Mouse (Mus musculus): ENCODE results near the gene Ankle1. TPM values are rescaled to one million over a fixed set of nuclear protein-coding genes. Genes with fewer than 3 reads are reported as not detected.

Gene Ankle1
- total and polyA plus RNA-seq, 3 experiments: 18.5 to 21.2 TPM; not detected in 1

DNA sequence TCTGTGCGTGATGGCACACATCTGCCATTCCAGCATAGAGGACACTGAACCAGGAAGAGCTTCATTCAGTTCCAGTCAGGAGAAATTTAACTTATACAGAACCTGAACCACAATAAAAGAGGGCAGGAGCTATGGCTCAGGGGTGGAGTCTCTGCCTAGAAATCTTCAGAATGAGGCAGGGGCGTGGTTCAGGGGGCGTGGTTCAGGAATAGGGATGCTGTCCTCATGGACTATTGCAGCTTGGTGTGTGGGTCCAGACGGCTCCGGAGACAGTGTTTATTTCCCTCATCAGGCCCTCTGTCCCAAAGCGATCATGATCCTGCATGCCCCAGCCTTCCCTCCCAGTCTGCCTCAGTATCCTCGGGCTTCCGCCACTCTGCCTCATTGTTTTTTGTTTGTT is 48.9 kb downstream of the Ankle1 start:
- no peaks in the 10 kb centered on the region for H3K4me1 ChIP-seq (ENCODE audit: control insufficient read depth in 1 of 2, insufficient read depth in 2 of 2, low read length in 2 of 2)
- H3K9ac ChIP-seq (ENCODE audit: control insufficient read depth, low read depth, low read length, poor library complexity, severe bottlenecking): no peak overlapping the region
- TF ChIP-seq NELFE (IDR thresholded peaks at IDR 0.05; ENCODE audit: low read depth, low read length): no peak
- TF ChIP-seq MYB (IDR thresholded peaks at IDR 0.05; ENCODE audit: low read depth, low read length): no peak
- no peak for TF ChIP-seq ZNF384 (IDR thresholded peaks at IDR 0.05; ENCODE audit: low read depth, low read length)
- TF ChIP-seq KAT2A (conservative IDR thresholded peaks at IDR 0.05; ENCODE audit: low read depth, low read length): no peak
- no peak for TF ChIP-seq TBP (IDR thresholded peaks at IDR 0.05; ENCODE audit: low read depth, low read length)
- TF ChIP-seq MAFK (IDR thresholded peaks at IDR 0.05; ENCODE audit: borderline replicate concordance, low read depth, low read length): no peak
- no peaks in the 10 kb centered on the region for H3K79me2 ChIP-seq (ENCODE audit: control insufficient read depth, insufficient read depth, low read length, poor library complexity)
- no peaks in the 10 kb centered on the region for H3K36me3 ChIP-seq (ENCODE audit: control insufficient read depth in 1 of 2, insufficient read depth in 2 of 2, low read length in 2 of 2)
- DNase-seq (ENCODE audit: low read depth, low spot score): no peak
- H3K27me3 ChIP-seq (ENCODE audit: control insufficient read depth in 1 of 2, insufficient read depth in 2 of 2, low read length in 2 of 2): no peaks in the 10 kb centered on the region; a peak in 1 of 4 replicates
- H3K9me3 ChIP-seq (replicated peaks; ENCODE audit: insufficient read depth, low read length): no peaks in the 10 kb centered on the region
- H3K27ac ChIP-seq (ENCODE audit: control insufficient read depth, low read depth, low read length): no peak overlapping the region
- H3K4me3 ChIP-seq (ENCODE audit: control insufficient read depth in 1 of 2, insufficient read depth in 1 of 2, low read depth in 2 of 2, low read length in 2 of 2): no peak overlapping the region

DNA sequence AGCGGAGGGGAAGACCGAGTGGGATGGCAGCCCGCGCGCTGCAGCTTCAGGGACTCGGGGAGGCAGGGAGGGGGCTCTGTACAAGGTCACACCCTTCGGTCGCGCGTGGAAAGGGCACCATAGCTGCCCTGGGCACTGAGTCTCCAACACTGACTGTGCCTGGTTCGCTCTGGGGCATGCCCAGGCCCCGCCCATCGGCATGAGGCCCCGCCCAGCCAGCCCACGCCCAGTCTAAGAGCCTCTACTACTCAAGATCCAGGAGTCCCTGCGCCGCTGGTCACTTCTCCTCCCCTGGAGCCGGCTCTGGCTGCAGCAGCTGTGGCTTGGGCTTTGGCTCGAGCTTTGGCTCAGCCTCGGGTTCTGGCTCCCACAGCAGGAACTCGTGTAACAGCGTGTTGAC is 51.1 kb downstream of the Ankle1 start:
- no peak for DNase-seq (ENCODE audit: low read depth, low spot score)
- Histone ChIP-seq H3K9me3 (replicated peaks; ENCODE audit: insufficient read depth, low read length) (no peaks in the 10 kb centered on the region), H3K4me3 (ENCODE audit: control insufficient read depth in 1 of 2, insufficient read depth in 1 of 2, low read depth in 2 of 2, low read length in 2 of 2) (no peak overlapping the region), H3K4me1 (ENCODE audit: control insufficient read depth in 1 of 2, insufficient read depth in 2 of 2, low read length in 2 of 2) (no peaks in the 10 kb centered on the region), H3K9ac (ENCODE audit: control insufficient read depth, low read depth, low read length, poor library complexity, severe bottlenecking) (no peak overlapping the region), H3K27ac (ENCODE audit: control insufficient read depth, low read depth, low read length) (no peak overlapping the region), H3K27me3 (ENCODE audit: control insufficient read depth in 1 of 2, insufficient read depth in 2 of 2, low read length in 2 of 2) (no peaks in the 10 kb centered on the region; a peak in 1 of 4 replicates), H3K79me2 (ENCODE audit: control insufficient read depth, insufficient read depth, low read length, poor library complexity) (no peaks in the 10 kb centered on the region), H3K36me3 (ENCODE audit: control insufficient read depth in 1 of 2, insufficient read depth in 2 of 2, low read length in 2 of 2) (no peaks in the 10 kb centered on the region)
- no peak for TF ChIP-seq CHD2 (IDR thresholded peaks at IDR 0.05; ENCODE audit: low read length)
- TF ChIP-seq MYC (IDR thresholded peaks at IDR 0.05; ENCODE audit: low read depth, low read length): no peak

DNA sequence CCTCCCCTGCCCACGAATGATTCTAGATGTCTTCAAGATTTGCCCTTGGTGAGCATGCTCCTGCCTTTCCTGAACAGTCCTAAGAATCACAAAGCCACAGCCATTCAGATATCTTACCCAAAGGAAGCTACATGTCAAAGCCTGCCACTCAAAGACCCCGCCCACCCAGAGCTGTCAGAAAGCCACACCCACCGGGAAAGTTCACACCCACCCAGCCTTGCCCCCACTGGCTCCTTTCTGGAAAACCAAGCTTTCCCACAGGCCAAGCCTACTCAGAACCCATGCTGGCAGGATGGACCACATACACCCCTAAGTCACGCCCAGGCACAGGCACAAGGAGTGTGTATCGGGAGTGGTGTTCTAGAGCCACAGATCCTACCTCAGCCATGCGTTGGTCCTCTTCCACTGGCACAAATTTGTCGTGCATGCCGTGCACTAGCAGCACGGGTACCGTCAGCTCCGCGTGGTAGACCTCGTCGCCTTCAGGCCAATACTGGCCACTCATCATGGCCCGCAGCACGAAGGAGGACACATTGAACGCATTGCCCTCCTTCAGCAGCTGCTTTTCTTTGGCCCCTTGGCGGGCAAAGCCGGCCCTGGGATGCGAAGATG is 52.0 kb downstream of the Ankle1 start:
- TF ChIP-seq RCOR1 (IDR thresholded peaks at IDR 0.05; ENCODE audit: low read depth, low read length) (no peak), KAT2A (conservative IDR thresholded peaks at IDR 0.05; ENCODE audit: low read depth, low read length) (no peak)
- H3K4me3 ChIP-seq (ENCODE audit: control insufficient read depth in 1 of 2, insufficient read depth in 1 of 2, low read depth in 2 of 2, low read length in 2 of 2): no peak overlapping the region

More for the DNA sequence above, 52.0 kb downstream of the Ankle1 start:
- Histone ChIP-seq H3K36me3 (ENCODE audit: control insufficient read depth in 1 of 2, insufficient read depth in 2 of 2, low read length in 2 of 2) (0 out of 4 replicates have a peak, but pooled peaks cover 0 to 2% of the 10 kb centered on the region in 2 experiments), H3K9me3 (replicated peaks; ENCODE audit: insufficient read depth, low read length) (no peaks in the 10 kb centered on the region), H3K9ac (ENCODE audit: control insufficient read depth, low read depth, low read length, poor library complexity, severe bottlenecking) (no peak overlapping the region), H3K27ac (ENCODE audit: control insufficient read depth, low read depth, low read length) (no peak overlapping the region), H3K79me2 (ENCODE audit: control insufficient read depth, insufficient read depth, low read length, poor library complexity) (no peaks in the 10 kb centered on the region), H3K4me1 (ENCODE audit: control insufficient read depth in 1 of 2, insufficient read depth in 2 of 2, low read length in 2 of 2) (peaks cover 0 to 3% of the 10 kb centered on the region in 2 experiments; a peak in 1 of 4 replicates), H3K27me3 (ENCODE audit: control insufficient read depth in 1 of 2, insufficient read depth in 2 of 2, low read length in 2 of 2) (no peaks in the 10 kb centered on the region)
- DNase-seq (ENCODE audit: low read depth, low spot score): no peak

Other genes starting within 250 kb of the Ankle1 start
- 35.8 and 36.5 TPM in 2 replicates for gene Myo9b, start 133.3 kb upstream of the Ankle1 start, total RNA-seq (2012; rRNA removed)
- gene Myo9b, start 133.3 kb upstream of the Ankle1 start, polyA plus RNA-seq (2012; ENCODE audit: insufficient read depth in 1 of 2, insufficient read length in 2 of 2, low read depth in 1 of 2, low replicate concordance in 2 of 2, missing spikeins in 1 of 2): 10 to 100 TPM; 52.3 to 54.8 TPM
- 55.6 and 60.4 TPM in 2 replicates for gene Haus8, start 133.1 kb upstream of the Ankle1 start, total RNA-seq (2012; rRNA removed)
- gene Haus8, start 133.1 kb upstream of the Ankle1 start, polyA plus RNA-seq (2012; ENCODE audit: insufficient read depth in 1 of 2, insufficient read length in 2 of 2, low read depth in 1 of 2, low replicate concordance in 2 of 2, missing spikeins in 1 of 2): 10 to 100 TPM in 1 of 2 experiments, not detected in 1; 69.2 TPM
- 91.9 and 107 TPM in 2 replicates for gene Use1, start 39.2 kb upstream of the Ankle1 start, total RNA-seq (2012; rRNA removed)
- gene Use1, start 39.2 kb upstream of the Ankle1 start, polyA plus RNA-seq (2012; ENCODE audit: insufficient read depth in 1 of 2, insufficient read length in 2 of 2, low read depth in 1 of 2, low replicate concordance in 2 of 2, missing spikeins in 1 of 2): 100 to 1,000 TPM in 1 of 2 experiments, not detected in 1; 117 TPM
- 14.1 and 18.3 TPM in 2 replicates for gene Ocel1, start 34.7 kb upstream of the Ankle1 start, total RNA-seq (2012; rRNA removed)
- gene Ocel1, start 34.7 kb upstream of the Ankle1 start, polyA plus RNA-seq (2012; ENCODE audit: insufficient read depth in 1 of 2, insufficient read length in 2 of 2, low read depth in 1 of 2, low replicate concordance in 2 of 2, missing spikeins in 1 of 2): 10 to 100 TPM in 1 of 2 experiments, not detected in 1; 16.2 TPM
- gene Nr2f6, start 24.1 kb upstream of the Ankle1 start, total RNA-seq (2012; rRNA removed): 29.6 and 30.5 TPM in 2 replicates
- 10 to 100 TPM in 1 of 2 experiments, not detected in 1; 48.3 TPM for gene Nr2f6, start 24.1 kb upstream of the Ankle1 start, polyA plus RNA-seq (2012; ENCODE audit: insufficient read depth in 1 of 2, insufficient read length in 2 of 2, low read depth in 1 of 2, low replicate concordance in 2 of 2, missing spikeins in 1 of 2)
- 0.04 TPM in 1 of 2 replicates, not detected in the other for gene Ushbp1, start 10.2 kb upstream of the Ankle1 start, total RNA-seq (2012; rRNA removed)
- gene Ushbp1, start 10.2 kb upstream of the Ankle1 start, polyA plus RNA-seq (2012; ENCODE audit: insufficient read depth in 1 of 2, insufficient read length in 2 of 2, low read depth in 1 of 2, low replicate concordance in 2 of 2, missing spikeins in 1 of 2): under 1 TPM in 1 of 2 experiments, not detected in 1; 0.07 TPM
- 54.5 and 59.6 TPM in 2 replicates for gene Babam1, start 9.1 kb upstream of the Ankle1 start, total RNA-seq (2012; rRNA removed)
- gene Babam1, start 9.1 kb upstream of the Ankle1 start, polyA plus RNA-seq (2012; ENCODE audit: insufficient read depth in 1 of 2, insufficient read length in 2 of 2, low read depth in 1 of 2, low replicate concordance in 2 of 2, missing spikeins in 1 of 2): 100 to 1,000 TPM in 1 of 2 experiments, not detected in 1; 132 TPM
- 26.3 and 28.5 TPM in 2 replicates for gene Abhd8, start 57.6 kb downstream of the Ankle1 start, total RNA-seq (2012; rRNA removed)
- gene Abhd8, start 57.6 kb downstream of the Ankle1 start, polyA plus RNA-seq (2012; ENCODE audit: insufficient read depth in 1 of 2, insufficient read length in 2 of 2, low read depth in 1 of 2, low replicate concordance in 2 of 2, missing spikeins in 1 of 2): 10 to 100 TPM in 1 of 2 experiments, not detected in 1; 39.2 TPM
- gene Mrpl34, start 58.9 kb downstream of the Ankle1 start, total RNA-seq (2012; rRNA removed): 123 and 143 TPM in 2 replicates
- gene Mrpl34, start 58.9 kb downstream of the Ankle1 start, polyA plus RNA-seq (2012; ENCODE audit: insufficient read depth in 1 of 2, insufficient read length in 2 of 2, low read depth in 1 of 2, low replicate concordance in 2 of 2, missing spikeins in 1 of 2): 100 to 1,000 TPM in 1 of 2 experiments, not detected in 1; 196 TPM
- gene Dda1, start 63.2 kb downstream of the Ankle1 start, total RNA-seq (2012; rRNA removed): 49.7 and 59.6 TPM in 2 replicates
- gene Dda1, start 63.2 kb downstream of the Ankle1 start, polyA plus RNA-seq (2012; ENCODE audit: insufficient read depth in 1 of 2, insufficient read length in 2 of 2, low read depth in 1 of 2, low replicate concordance in 2 of 2, missing spikeins in 1 of 2): 100 to 1,000 TPM in 1 of 2 experiments, not detected in 1; 110 TPM
- gene Ano8, start 80.0 kb downstream of the Ankle1 start, total RNA-seq (2012; rRNA removed): 3.5 and 3.9 TPM in 2 replicates
- 1 to 10 TPM in 1 of 2 experiments, not detected in 1; 4.8 TPM for gene Ano8, start 80.0 kb downstream of the Ankle1 start, polyA plus RNA-seq (2012; ENCODE audit: insufficient read depth in 1 of 2, insufficient read length in 2 of 2, low read depth in 1 of 2, low replicate concordance in 2 of 2, missing spikeins in 1 of 2)
- 45.5 and 49.4 TPM in 2 replicates for gene Gtpbp3, start 82.1 kb downstream of the Ankle1 start, total RNA-seq (2012; rRNA removed)
- gene Gtpbp3, start 82.1 kb downstream of the Ankle1 start, polyA plus RNA-seq (2012; ENCODE audit: insufficient read depth in 1 of 2, insufficient read length in 2 of 2, low read depth in 1 of 2, low replicate concordance in 2 of 2, missing spikeins in 1 of 2): 10 to 100 TPM in 1 of 2 experiments, not detected in 1; 50.1 TPM
- gene Plvap, start 105.7 kb downstream of the Ankle1 start, total RNA-seq (2012; rRNA removed): 8.2 and 11.7 TPM in 2 replicates
- 10 to 100 TPM in 1 of 2 experiments, not detected in 1; 20.4 TPM for gene Plvap, start 105.7 kb downstream of the Ankle1 start, polyA plus RNA-seq (2012; ENCODE audit: insufficient read depth in 1 of 2, insufficient read length in 2 of 2, low read depth in 1 of 2, low replicate concordance in 2 of 2, missing spikeins in 1 of 2)
- gene Ccdc194, start 119.7 kb downstream of the Ankle1 start, total RNA-seq (2012; rRNA removed): not detected in 2 replicates
- not detected for gene Ccdc194, start 119.7 kb downstream of the Ankle1 start, polyA plus RNA-seq (2012; ENCODE audit: insufficient read depth in 1 of 2, insufficient read length in 2 of 2, low read depth in 1 of 2, low replicate concordance in 2 of 2, missing spikeins in 1 of 2)
- gene Bst2, start 131.4 kb downstream of the Ankle1 start, total RNA-seq (2012; rRNA removed): 41.1 and 49.9 TPM in 2 replicates
- 100 to 1,000 TPM in 1 of 2 experiments, not detected in 1; 125 TPM for gene Bst2, start 131.4 kb downstream of the Ankle1 start, polyA plus RNA-seq (2012; ENCODE audit: insufficient read depth in 1 of 2, insufficient read length in 2 of 2, low read depth in 1 of 2, low replicate concordance in 2 of 2, missing spikeins in 1 of 2)
- gene Mvb12a, start 136.9 kb downstream of the Ankle1 start, total RNA-seq (2012; rRNA removed): 39.5 and 46.5 TPM in 2 replicates
- gene Mvb12a, start 136.9 kb downstream of the Ankle1 start, polyA plus RNA-seq (2012; ENCODE audit: insufficient read depth in 1 of 2, insufficient read length in 2 of 2, low read depth in 1 of 2, low replicate concordance in 2 of 2, missing spikeins in 1 of 2): 10 to 100 TPM in 1 of 2 experiments, not detected in 1; 67.3 TPM
- gene Tmem221, start 152.9 kb downstream of the Ankle1 start, total RNA-seq (2012; rRNA removed): 1.2 and 1.7 TPM in 2 replicates
- gene Tmem221, start 152.9 kb downstream of the Ankle1 start, polyA plus RNA-seq (2012; ENCODE audit: insufficient read depth in 1 of 2, insufficient read length in 2 of 2, low read depth in 1 of 2, low replicate concordance in 2 of 2, missing spikeins in 1 of 2): 1 to 10 TPM in 1 of 2 experiments, not detected in 1; 5.1 TPM
- gene Nxnl1, start 160.6 kb downstream of the Ankle1 start, total RNA-seq (2012; rRNA removed): 0.04 TPM in 1 of 2 replicates, not detected in the other
- gene Nxnl1, start 160.6 kb downstream of the Ankle1 start, polyA plus RNA-seq (2012; ENCODE audit: insufficient read depth in 1 of 2, insufficient read length in 2 of 2, low read depth in 1 of 2, low replicate concordance in 2 of 2, missing spikeins in 1 of 2): 1 to 10 TPM in 1 of 2 experiments, not detected in 1; 1.2 TPM
- gene Slc27a1, start 162.9 kb downstream of the Ankle1 start, total RNA-seq (2012; rRNA removed): 0.42 and 0.46 TPM in 2 replicates
- gene Slc27a1, start 162.9 kb downstream of the Ankle1 start, polyA plus RNA-seq (2012; ENCODE audit: insufficient read depth in 1 of 2, insufficient read length in 2 of 2, low read depth in 1 of 2, low replicate concordance in 2 of 2, missing spikeins in 1 of 2): 1 to 10 TPM in 1 of 2 experiments, not detected in 1; 1.3 TPM
- 219 and 257 TPM in 2 replicates for gene Pgls, start 186.2 kb downstream of the Ankle1 start, total RNA-seq (2012; rRNA removed)
- 100 to 1,000 TPM in 1 of 2 experiments, not detected in 1; 225 TPM for gene Pgls, start 186.2 kb downstream of the Ankle1 start, polyA plus RNA-seq (2012; ENCODE audit: insufficient read depth in 1 of 2, insufficient read length in 2 of 2, low read depth in 1 of 2, low replicate concordance in 2 of 2, missing spikeins in 1 of 2)
- gene Fam129c, start 191.6 kb downstream of the Ankle1 start, total RNA-seq (2012; rRNA removed): 3.8 and 7.6 TPM in 2 replicates
- gene Fam129c, start 191.6 kb downstream of the Ankle1 start, polyA plus RNA-seq (2012; ENCODE audit: insufficient read depth in 1 of 2, insufficient read length in 2 of 2, low read depth in 1 of 2, low replicate concordance in 2 of 2, missing spikeins in 1 of 2): 1 to 10 TPM in 1 of 2 experiments, not detected in 1; 8.3 TPM
- gene Colgalt1, start 205.0 kb downstream of the Ankle1 start, total RNA-seq (2012; rRNA removed): 37.8 and 50.9 TPM in 2 replicates
- 100 to 1,000 TPM in 1 of 2 experiments, 10 to 100 TPM in 1; 59.0 to 102 TPM for gene Colgalt1, start 205.0 kb downstream of the Ankle1 start, polyA plus RNA-seq (2012; ENCODE audit: insufficient read depth in 1 of 2, insufficient read length in 2 of 2, low read depth in 1 of 2, low replicate concordance in 2 of 2, missing spikeins in 1 of 2)